Mouse (Mus musculus) heart, embryonic 11.5 days (tissue): ENCODE results near the gene Pkp4. TPM values are rescaled to one million over a fixed set of nuclear protein-coding genes. Genes with fewer than 3 reads are reported as not detected.
"Not testable (repeated sequence)": the region's sequence is repeated elsewhere in the genome, so short reads cannot be mapped to it uniquely, and the experiment has no call there.

Experiments
- ATAC-seq: fragments of 200-750 bp; cut with Nextera tagmentation; replicated peaks from 2 replicates; pipeline ENCODE4 v1.8.0; 2017; ENCODE audit warnings: moderate library complexity; ENCODE audit not compliant: insufficient number of reproducible peaks, low FRiP score, low TSS enrichment
- H3K27ac ChIP-seq: fragments of 300-500 bp; sonication (generic); 2 replicates; pipeline ENCODE4 v1.5.1; 2014; ENCODE audit warnings: mild to moderate bottlenecking, low read depth, low read length
- H3K27me3 ChIP-seq: fragments of 300-500 bp; sonication (generic); 2 replicates; pipeline ENCODE4 v1.6.1; 2014; ENCODE audit warnings: mild to moderate bottlenecking, low read length, mixed read lengths; ENCODE audit not compliant: control insufficient read depth, insufficient read depth
- H3K36me3 ChIP-seq: fragments of 300-500 bp; sonication (generic); 2 replicates; pipeline ENCODE4 v1.6.1; 2014; ENCODE audit warnings: mild to moderate bottlenecking, low read length, moderate library complexity, mixed read lengths; ENCODE audit not compliant: control insufficient read depth, insufficient read depth
- H3K4me1 ChIP-seq: fragments of 300-500 bp; sonication (generic); 2 replicates; pipeline ENCODE4 v1.6.1; 2014; ENCODE audit warnings: low read length; ENCODE audit not compliant: control insufficient read depth, insufficient read depth
- H3K4me2 ChIP-seq: fragments of 300-500 bp; sonication (generic); 2 replicates; pipeline ENCODE4 v1.6.1; 2014; ENCODE audit warnings: mild to moderate bottlenecking, moderate library complexity
- H3K4me3 ChIP-seq: fragments of 300-500 bp; sonication (generic); 2 replicates; pipeline ENCODE4 v1.5.1; 2014; ENCODE audit warnings: low read depth, low read length
- H3K9ac ChIP-seq: fragments of 300-500 bp; sonication (generic); 2 replicates; pipeline ENCODE4 v1.6.1; 2014; ENCODE audit warnings: mild to moderate bottlenecking, low read depth, low read length, moderate library complexity
- H3K9me3 ChIP-seq: fragments of 300-500 bp; sonication (generic); replicated peaks from 2 replicates; pipeline ENCODE4 v1.6.1; 2016; ENCODE audit warnings: low read length; ENCODE audit not compliant: control insufficient read depth
- WGBS: fragments of 180-500 bp; shearing (Covaris S2); extraction: QIAGEN DNeasy Blood & Tissue Kit; methylation state at CpG from one replicate; pipeline ENCODE4 v1.1.7; 2014; ENCODE audit not compliant: insufficient replicate concordance; 5-methylcytosine and 5-hydroxymethylcytosine counted together
- polyA plus RNA-seq: library from polyadenylated mRNA; unstranded; fragments of >200 nt; fragmentation: Nextera tagmentation; extraction: Ambion mirVana; gene quantifications from 2 replicates; pipeline ENCODE4 v1.2.1, GENCODE M21; 2014

Pkp4 gene
- polyA plus RNA-seq, 1 experiment from 2014 or later, result 37.6 TPM

GRCm38 (mm10) chr2:59361350-59361780, 200.7 kb downstream of the Pkp4 start:
- Histone ChIP-seq H3K27me3 (no peaks in the 10 kb centered on the region), H3K9ac (no peak overlapping the region), H3K4me2 (peak overlapping the region; percentile 46), H3K4me1 (peaks cover 13% of the 10 kb centered on the region; the same call in 1 of the 2 replicates), H3K4me3 (no peak overlapping the region), H3K36me3 (no peaks in the 10 kb centered on the region), H3K27ac (peak overlapping the region; percentile 79), H3K9me3 (no peaks in the 10 kb centered on the region)
- ATAC-seq, result peak; percentile 69; the same call in 1 of the 2 replicates
- 20% methylated on average over 4 of the region's 4 CpGs for WGBS

GRCm38 (mm10) chr2:59364156-59364842, 203.6 kb downstream of the Pkp4 start:
- H3K4me1 ChIP-seq, result peaks cover 13% of the 10 kb centered on the region; the same call in 1 of the 2 replicates
- no peaks in the 10 kb centered on the region for H3K36me3 ChIP-seq
- H3K4me2 ChIP-seq, result no peak overlapping the region
- H3K27ac ChIP-seq, result peak overlapping the region; percentile 50
- WGBS, result 62% methylated on average over 3 of the region's 3 CpGs
- H3K9ac ChIP-seq, result no peak overlapping the region
- H3K4me3 ChIP-seq, result no peak overlapping the region
- H3K9me3 ChIP-seq, result no peaks in the 10 kb centered on the region
- no peaks in the 10 kb centered on the region for H3K27me3 ChIP-seq
- ATAC-seq, result no peak

- ATAC-seq, result no peak
- H3K4me3 ChIP-seq, result no peak overlapping the region
- no peaks in the 10 kb centered on the region for H3K27me3 ChIP-seq
- no peak overlapping the region for H3K9ac ChIP-seq
- no peaks in the 10 kb centered on the region for H3K36me3 ChIP-seq
- WGBS, result 88% methylated on average over 4 of the region's 4 CpGs
- peaks cover 2% of the 10 kb centered on the region; the same call in 1 of the 2 replicates for H3K4me1 ChIP-seq
- no peaks in the 10 kb centered on the region for H3K9me3 ChIP-seq
- no peak overlapping the region for H3K4me2 ChIP-seq
- no peak overlapping the region for H3K27ac ChIP-seq
Observed at GRCm38 (mm10) chr2:59367191-59367590, 206.5 kb downstream of the Pkp4 start.

GRCm38 (mm10) chr2:59373113-59373512, 212.5 kb downstream of the Pkp4 start:
- ATAC-seq, result no peak

GRCm38 (mm10) chr2:59378096-59378495, 217.4 kb downstream of the Pkp4 start:
- Histone ChIP-seq H3K27ac (no peak overlapping the region), H3K9ac (no peak overlapping the region), H3K9me3 (no peaks in the 10 kb centered on the region), H3K4me3 (no peak overlapping the region), H3K4me1 (no peaks in the 10 kb centered on the region), H3K36me3 (no peaks in the 10 kb centered on the region), H3K4me2 (no peak overlapping the region), H3K27me3 (no peaks in the 10 kb centered on the region)
- no peak for ATAC-seq
- WGBS, result 91% methylated on average over 9 of the region's 9 CpGs

More at GRCm38 (mm10) chr2:59373113-59373512, 212.5 kb downstream of the Pkp4 start:
- Histone ChIP-seq H3K4me2 (no peak overlapping the region), H3K27ac (no peak overlapping the region), H3K4me3 (no peak overlapping the region), H3K9me3 (no peaks in the 10 kb centered on the region), H3K36me3 (no peaks in the 10 kb centered on the region), H3K4me1 (no peaks in the 10 kb centered on the region), H3K27me3 (no peaks in the 10 kb centered on the region), H3K9ac (no peak overlapping the region)
- 96% methylated on average over 2 of the region's 2 CpGs for WGBS

GRCm38 (mm10) chr2:59378861-59379260, 218.2 kb downstream of the Pkp4 start:
- not testable (repeated sequence) for H3K9me3 ChIP-seq, H3K4me1 ChIP-seq, H3K4me2 ChIP-seq, H3K4me3 ChIP-seq, H3K36me3 ChIP-seq, ATAC-seq, H3K27ac ChIP-seq, H3K27me3 ChIP-seq, H3K9ac ChIP-seq
- 94% methylated on average over 13 of the region's 17 CpGs for WGBS

GRCm38 (mm10) chr2:59383231-59383630, 222.6 kb downstream of the Pkp4 start:
- Histone ChIP-seq H3K27ac (no peak overlapping the region), H3K9me3 (no peaks in the 10 kb centered on the region), H3K9ac (no peak overlapping the region), H3K4me3 (no peak overlapping the region), H3K36me3 (no peaks in the 10 kb centered on the region), H3K27me3 (no peaks in the 10 kb centered on the region), H3K4me1 (no peaks in the 10 kb centered on the region), H3K4me2 (no peak overlapping the region)
- WGBS, result 92% methylated on average over 17 of the region's 17 CpGs
- no peak for ATAC-seq

GRCm38 (mm10) chr2:59383852-59384776, 223.5 kb downstream of the Pkp4 start:
- no peak for ATAC-seq
- no peak overlapping the region for H3K4me2 ChIP-seq
- H3K27ac ChIP-seq, result no peak overlapping the region
- H3K4me1 ChIP-seq, result no peaks in the 10 kb centered on the region
- H3K9ac ChIP-seq, result no peak overlapping the region
- 70% methylated on average over 10 of the region's 10 CpGs for WGBS
- H3K9me3 ChIP-seq, result no peaks in the 10 kb centered on the region
- no peak overlapping the region for H3K4me3 ChIP-seq
- H3K27me3 ChIP-seq, result no peaks in the 10 kb centered on the region
- H3K36me3 ChIP-seq, result no peaks in the 10 kb centered on the region
